Mouse (Mus musculus): ENCODE measurements around the gene Arrb1. TPM values are rescaled to one million over a fixed set of nuclear protein-coding genes. Genes with fewer than 3 reads are reported as not detected.

The Arrb1 gene
- polyA plus RNA-seq, 1 experiment from 2014 or later = 3.3 TPM

DNA sequence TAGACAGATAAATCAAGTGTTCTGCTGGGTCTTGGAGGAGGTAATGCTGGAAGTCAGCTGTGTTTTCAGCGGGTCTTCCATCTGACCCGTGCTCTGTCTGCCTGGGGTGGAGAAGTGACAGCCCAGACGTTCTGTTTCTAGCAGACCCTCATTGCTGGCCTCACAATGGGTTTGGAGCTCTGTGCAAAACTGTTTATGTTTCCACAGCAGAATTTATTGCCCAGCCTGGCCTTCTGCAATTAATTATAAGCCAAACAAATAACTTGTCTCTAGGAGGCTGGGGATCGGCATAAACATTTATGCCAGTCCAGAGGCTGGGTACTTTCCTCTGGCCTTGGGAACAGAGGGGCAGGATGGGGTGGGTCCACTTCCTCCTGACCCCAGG lies 18.6 kb downstream of the Arrb1 start:
- no peaks in the 10 kb centered on the region for H3K36me3 ChIP-seq (ENCODE audit: control insufficient read depth, insufficient read depth, low read length)
- WGBS = 7% methylated on average over 4 of the region's 4 CpGs
- H3K4me3 ChIP-seq (ENCODE audit: low read depth, low read length) = no peak overlapping the region
- no peaks in the 10 kb centered on the region for H3K27me3 ChIP-seq (ENCODE audit: control insufficient read depth, insufficient read depth, low read length)
- peaks cover 22% of the 10 kb centered on the region for H3K4me1 ChIP-seq (ENCODE audit: control insufficient read depth, insufficient read depth, low read length)
- DNase-seq (ENCODE audit: low spot score) (no peak), ATAC-seq (ENCODE audit: insufficient number of reproducible peaks, low FRiP score, low TSS enrichment, low read depth) (peak; percentile 37; the same call in 1 of the 2 replicates)
- no peak overlapping the region for H3K4me2 ChIP-seq (ENCODE audit: low read depth, severe bottlenecking)
- no peaks in the 10 kb centered on the region for H3K9me3 ChIP-seq (ENCODE audit: control insufficient read depth, low read length)
- H3K27ac ChIP-seq (replicated peaks; ENCODE audit: low read depth, low read length) = peak overlapping the region; percentile 44
- H3K9ac ChIP-seq (ENCODE audit: low read length) = no peak overlapping the region

DNA sequence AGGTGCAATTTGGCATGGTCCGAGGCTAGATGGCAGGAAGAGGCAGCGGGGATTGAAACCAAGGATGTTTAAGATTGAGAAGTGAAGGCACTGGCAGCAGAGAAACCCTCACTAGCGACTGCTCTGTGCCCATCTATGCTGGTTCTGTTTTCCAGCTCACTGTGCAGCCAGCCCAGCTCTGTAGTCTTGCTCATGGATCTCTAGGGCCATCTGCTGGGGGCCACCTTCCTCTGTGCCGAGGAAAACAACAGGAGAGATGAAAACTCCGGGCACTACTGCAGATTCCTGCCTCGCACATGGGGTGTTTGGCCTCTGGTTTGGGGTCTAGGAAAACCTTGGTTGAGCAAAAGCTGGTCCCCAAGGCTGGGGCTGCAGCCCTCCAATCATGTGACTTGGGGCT lies 20.6 kb downstream of the Arrb1 start:
- Histone ChIP-seq H3K27me3 (ENCODE audit: control insufficient read depth, insufficient read depth, low read length) (no peaks in the 10 kb centered on the region), H3K4me2 (ENCODE audit: low read depth, severe bottlenecking) (no peak overlapping the region), H3K27ac (replicated peaks; ENCODE audit: low read depth, low read length) (no peak overlapping the region), H3K4me3 (ENCODE audit: low read depth, low read length) (no peak overlapping the region), H3K9ac (ENCODE audit: low read length) (no peak overlapping the region; the same call in 1 of the 2 replicates), H3K36me3 (ENCODE audit: control insufficient read depth, insufficient read depth, low read length) (no peaks in the 10 kb centered on the region), H3K4me1 (ENCODE audit: control insufficient read depth, insufficient read depth, low read length) (peaks cover 26% of the 10 kb centered on the region), H3K9me3 (ENCODE audit: control insufficient read depth, low read length) (no peaks in the 10 kb centered on the region)
- 35% methylated on average over 6 of the region's 6 CpGs for WGBS
- ATAC-seq (ENCODE audit: insufficient number of reproducible peaks, low FRiP score, low TSS enrichment, low read depth) (no peak), DNase-seq (ENCODE audit: low spot score) (peak; percentile 74)

DNA sequence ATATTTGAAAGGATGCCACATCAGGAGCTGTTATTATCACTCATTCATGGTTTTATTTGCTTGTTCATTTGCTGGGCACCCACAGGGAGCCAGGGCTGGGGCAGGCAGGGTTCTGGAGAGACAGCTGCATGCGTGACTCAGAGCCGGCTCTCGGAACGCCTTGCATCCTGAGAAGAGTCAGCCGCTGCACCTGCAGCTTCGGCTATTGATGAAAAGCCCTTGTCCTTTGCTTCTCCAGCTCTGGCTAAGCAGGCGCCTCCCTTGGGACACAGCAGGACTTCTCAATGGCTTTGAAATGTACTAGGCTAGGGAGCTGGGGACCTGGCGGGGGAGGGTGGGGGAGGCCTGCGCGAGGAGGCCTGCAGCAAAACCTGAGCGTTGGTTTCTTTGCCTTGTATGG lies 23.8 kb downstream of the Arrb1 start:
- H3K36me3 ChIP-seq (ENCODE audit: control insufficient read depth, insufficient read depth, low read length) = no peaks in the 10 kb centered on the region
- H3K27me3 ChIP-seq (ENCODE audit: control insufficient read depth, insufficient read depth, low read length) = no peaks in the 10 kb centered on the region
- no peak overlapping the region for H3K4me3 ChIP-seq (ENCODE audit: low read depth, low read length)
- no peak overlapping the region for H3K27ac ChIP-seq (replicated peaks; ENCODE audit: low read depth, low read length)
- ATAC-seq (ENCODE audit: insufficient number of reproducible peaks, low FRiP score, low TSS enrichment, low read depth) = no peak
- no peak overlapping the region for H3K9ac ChIP-seq (ENCODE audit: low read length)
- H3K4me2 ChIP-seq (ENCODE audit: low read depth, severe bottlenecking) = no peak overlapping the region
- no peaks in the 10 kb centered on the region for H3K9me3 ChIP-seq (ENCODE audit: control insufficient read depth, low read length)
- H3K4me1 ChIP-seq (ENCODE audit: control insufficient read depth, insufficient read depth, low read length) = peaks cover 18% of the 10 kb centered on the region
- 25% methylated on average over 11 of the region's 11 CpGs for WGBS
- no peak for DNase-seq (ENCODE audit: low spot score)

DNA sequence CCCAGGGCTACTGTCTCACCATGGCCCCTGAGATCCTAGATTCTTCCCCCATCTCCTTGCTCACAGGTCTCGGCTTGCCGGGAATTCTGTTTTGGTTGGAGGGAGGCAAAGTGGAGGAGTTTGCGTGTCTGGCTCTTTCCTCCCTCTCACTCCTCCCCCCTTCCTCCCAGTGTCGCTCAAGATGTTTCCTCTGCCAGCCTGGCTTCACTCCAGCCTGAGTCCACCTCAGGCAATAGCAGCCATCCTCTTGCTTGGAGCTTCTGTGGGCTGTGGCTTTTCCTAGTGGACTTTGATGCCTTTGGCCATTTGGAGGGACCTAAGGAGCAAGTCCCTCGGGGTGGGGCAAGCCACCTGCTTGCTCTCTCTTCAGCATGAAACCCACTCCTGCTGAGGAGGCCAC lies 27.2 kb downstream of the Arrb1 start:
- DNase-seq (ENCODE audit: low spot score) (no peak), ATAC-seq (ENCODE audit: insufficient number of reproducible peaks, low FRiP score, low TSS enrichment, low read depth) (no peak)
- Histone ChIP-seq H3K4me2 (ENCODE audit: low read depth, severe bottlenecking) (no peak overlapping the region), H3K27ac (replicated peaks; ENCODE audit: low read depth, low read length) (no peak overlapping the region), H3K9me3 (ENCODE audit: control insufficient read depth, low read length) (no peaks in the 10 kb centered on the region), H3K4me1 (ENCODE audit: control insufficient read depth, insufficient read depth, low read length) (peaks cover 13% of the 10 kb centered on the region), H3K27me3 (ENCODE audit: control insufficient read depth, insufficient read depth, low read length) (no peaks in the 10 kb centered on the region), H3K9ac (ENCODE audit: low read length) (no peak overlapping the region), H3K36me3 (ENCODE audit: control insufficient read depth, insufficient read depth, low read length) (no peaks in the 10 kb centered on the region), H3K4me3 (ENCODE audit: low read depth, low read length) (no peak overlapping the region)
- 28% methylated on average over 5 of the region's 5 CpGs for WGBS

DNA sequence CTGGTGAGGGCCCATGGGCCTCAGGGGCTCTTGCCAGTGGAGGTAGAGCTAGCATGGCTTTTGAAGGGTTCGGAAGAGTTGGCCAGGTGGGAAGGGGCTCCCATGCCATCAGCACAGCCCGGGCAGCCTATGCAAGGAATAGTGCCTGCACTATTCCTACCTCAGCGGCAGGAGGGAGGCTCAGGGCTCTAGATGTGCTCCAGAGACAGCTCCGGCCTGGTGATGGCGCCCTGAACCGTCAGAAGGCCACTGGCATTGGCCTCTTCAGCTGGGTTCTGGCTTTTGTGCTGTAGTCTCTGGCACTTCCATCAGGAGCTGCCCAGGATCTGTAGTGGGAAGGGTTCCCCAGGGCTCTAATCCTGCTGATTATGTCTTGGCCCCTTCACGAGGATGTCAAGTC lies 28.0 kb downstream of the Arrb1 start:
- DNase-seq (ENCODE audit: low spot score) (no peak), ATAC-seq (ENCODE audit: insufficient number of reproducible peaks, low FRiP score, low TSS enrichment, low read depth) (no peak)
- no peak overlapping the region for H3K9ac ChIP-seq (ENCODE audit: low read length)
- no peak overlapping the region for H3K27ac ChIP-seq (replicated peaks; ENCODE audit: low read depth, low read length)
- H3K36me3 ChIP-seq (ENCODE audit: control insufficient read depth, insufficient read depth, low read length) = no peaks in the 10 kb centered on the region
- no peaks in the 10 kb centered on the region for H3K9me3 ChIP-seq (ENCODE audit: control insufficient read depth, low read length)
- H3K4me3 ChIP-seq (ENCODE audit: low read depth, low read length) = no peak overlapping the region
- H3K4me1 ChIP-seq (ENCODE audit: control insufficient read depth, insufficient read depth, low read length) = peaks cover 13% of the 10 kb centered on the region
- WGBS = 53% methylated on average over 7 of the region's 7 CpGs
- H3K27me3 ChIP-seq (ENCODE audit: control insufficient read depth, insufficient read depth, low read length) = no peaks in the 10 kb centered on the region
- no peak overlapping the region for H3K4me2 ChIP-seq (ENCODE audit: low read depth, severe bottlenecking)

DNA sequence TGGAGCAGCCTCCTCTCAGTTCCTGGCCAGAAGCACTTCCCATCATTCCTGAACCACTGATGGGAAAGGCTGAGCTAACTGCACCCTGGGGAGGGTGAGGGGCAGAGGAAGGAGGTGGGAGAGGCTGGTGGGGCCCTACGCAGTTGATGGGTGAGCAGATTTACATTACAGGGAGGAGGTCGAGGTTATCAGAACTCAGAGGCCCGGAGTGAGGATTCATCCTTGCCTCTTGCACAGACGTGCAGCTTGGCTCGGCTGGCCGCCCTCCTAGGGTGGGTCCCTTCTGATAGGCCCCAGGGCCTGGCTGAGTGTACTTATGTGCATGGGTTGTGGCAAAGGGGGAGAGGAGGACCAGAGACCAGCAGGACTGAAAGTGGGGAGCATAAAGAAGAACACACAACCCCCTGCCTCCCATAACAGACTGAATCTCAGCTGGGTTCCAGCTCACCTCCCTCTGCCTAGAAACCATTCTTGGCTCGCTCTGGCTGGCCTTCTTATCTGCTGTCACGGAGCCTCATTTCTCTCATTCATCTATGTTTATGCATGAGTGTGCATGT lies 30.1 kb downstream of the Arrb1 start:
- H3K27me3 ChIP-seq (ENCODE audit: control insufficient read depth, insufficient read depth, low read length) = no peaks in the 10 kb centered on the region
- H3K27ac ChIP-seq (replicated peaks; ENCODE audit: low read depth, low read length) = no peak overlapping the region
- no peaks in the 10 kb centered on the region for H3K9me3 ChIP-seq (ENCODE audit: control insufficient read depth, low read length)
- H3K4me3 ChIP-seq (ENCODE audit: low read depth, low read length) = no peak overlapping the region
- no peak overlapping the region for H3K4me2 ChIP-seq (ENCODE audit: low read depth, severe bottlenecking)
- peaks cover 8% of the 10 kb centered on the region; the same call in 1 of the 2 replicates for H3K4me1 ChIP-seq (ENCODE audit: control insufficient read depth, insufficient read depth, low read length)
- no peak overlapping the region for H3K9ac ChIP-seq (ENCODE audit: low read length)
- ATAC-seq (ENCODE audit: insufficient number of reproducible peaks, low FRiP score, low TSS enrichment, low read depth) (no peak), DNase-seq (ENCODE audit: low spot score) (no peak)
- H3K36me3 ChIP-seq (ENCODE audit: control insufficient read depth, insufficient read depth, low read length) = no peaks in the 10 kb centered on the region
- WGBS = 54% methylated on average over 8 of the region's 8 CpGs

DNA sequence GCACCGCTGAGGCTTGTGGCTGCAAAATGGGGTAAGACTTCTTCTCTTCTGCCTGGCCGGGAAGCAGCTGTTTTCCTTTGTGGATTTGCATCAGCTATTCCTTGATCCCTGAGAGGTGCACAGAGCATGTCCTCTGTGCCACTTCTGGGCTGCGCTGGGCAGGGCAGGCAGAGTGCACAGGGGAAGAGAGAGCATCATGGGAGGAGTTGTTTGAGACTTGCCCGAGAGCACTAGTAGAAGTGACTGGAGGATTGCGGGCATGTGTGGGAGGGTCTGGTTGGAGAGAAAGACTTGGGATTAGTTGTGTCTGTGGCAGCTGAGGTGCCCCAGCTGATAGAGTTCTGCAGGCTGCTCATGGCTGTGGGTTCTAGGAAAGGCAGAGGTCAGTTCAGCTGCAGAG lies 35.4 kb downstream of the Arrb1 start:
- H3K4me2 ChIP-seq (ENCODE audit: low read depth, severe bottlenecking) = no peak overlapping the region

DNA sequence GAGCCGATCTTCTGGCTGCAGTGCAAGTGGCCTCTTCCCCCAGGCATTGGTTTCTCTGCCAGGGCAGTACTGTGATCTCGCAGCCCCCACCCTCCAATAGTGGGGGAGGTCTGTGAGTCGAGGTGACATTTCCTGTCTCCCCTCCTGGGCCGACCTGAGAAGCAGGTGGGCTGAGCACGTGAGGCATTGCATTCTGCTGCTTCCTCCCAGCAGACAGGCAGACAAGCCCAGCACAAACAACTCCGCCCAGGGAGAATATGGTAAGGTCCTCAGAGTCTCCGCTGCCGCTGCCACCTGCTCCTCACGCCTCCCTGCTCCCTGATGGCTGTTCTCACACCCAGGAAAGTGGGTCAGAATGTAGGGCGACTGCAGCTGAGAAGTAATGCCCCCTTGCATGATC lies 37.7 kb downstream of the Arrb1 start:
- ATAC-seq (ENCODE audit: insufficient number of reproducible peaks, low FRiP score, low TSS enrichment, low read depth) = no peak
- WGBS = 22% methylated on average over 10 of the region's 10 CpGs
- Histone ChIP-seq H3K27ac (replicated peaks; ENCODE audit: low read depth, low read length) (no peak overlapping the region), H3K4me2 (ENCODE audit: low read depth, severe bottlenecking) (no peak overlapping the region), H3K4me3 (ENCODE audit: low read depth, low read length) (no peak overlapping the region), H3K36me3 (ENCODE audit: control insufficient read depth, insufficient read depth, low read length) (no peaks in the 10 kb centered on the region; the same call in 1 of the 2 replicates), H3K4me1 (ENCODE audit: control insufficient read depth, insufficient read depth, low read length) (0 out of 2 replicates have a peak, but pooled peaks cover 7% of the 10 kb centered on the region), H3K9ac (ENCODE audit: low read length) (no peak overlapping the region), H3K27me3 (ENCODE audit: control insufficient read depth, insufficient read depth, low read length) (no peaks in the 10 kb centered on the region), H3K9me3 (ENCODE audit: control insufficient read depth, low read length) (no peaks in the 10 kb centered on the region)
- DNase-seq (ENCODE audit: low spot score) = no peak

More for the DNA sequence above, 35.4 kb downstream of the Arrb1 start:
- 66% methylated on average over 5 of the region's 5 CpGs for WGBS
- Histone ChIP-seq H3K4me3 (ENCODE audit: low read depth, low read length) (no peak overlapping the region), H3K27ac (replicated peaks; ENCODE audit: low read depth, low read length) (no peak overlapping the region), H3K27me3 (ENCODE audit: control insufficient read depth, insufficient read depth, low read length) (no peaks in the 10 kb centered on the region), H3K9ac (ENCODE audit: low read length) (0 out of 2 replicates have a peak overlapping the region, but pooled peaks have one; percentile 7), H3K4me1 (ENCODE audit: control insufficient read depth, insufficient read depth, low read length) (0 out of 2 replicates have a peak, but pooled peaks cover 7% of the 10 kb centered on the region), H3K36me3 (ENCODE audit: control insufficient read depth, insufficient read depth, low read length) (no peaks in the 10 kb centered on the region; the same call in 1 of the 2 replicates), H3K9me3 (ENCODE audit: control insufficient read depth, low read length) (no peaks in the 10 kb centered on the region)
- ATAC-seq (ENCODE audit: insufficient number of reproducible peaks, low FRiP score, low TSS enrichment, low read depth) (no peak), DNase-seq (ENCODE audit: low spot score) (no peak)

DNA sequence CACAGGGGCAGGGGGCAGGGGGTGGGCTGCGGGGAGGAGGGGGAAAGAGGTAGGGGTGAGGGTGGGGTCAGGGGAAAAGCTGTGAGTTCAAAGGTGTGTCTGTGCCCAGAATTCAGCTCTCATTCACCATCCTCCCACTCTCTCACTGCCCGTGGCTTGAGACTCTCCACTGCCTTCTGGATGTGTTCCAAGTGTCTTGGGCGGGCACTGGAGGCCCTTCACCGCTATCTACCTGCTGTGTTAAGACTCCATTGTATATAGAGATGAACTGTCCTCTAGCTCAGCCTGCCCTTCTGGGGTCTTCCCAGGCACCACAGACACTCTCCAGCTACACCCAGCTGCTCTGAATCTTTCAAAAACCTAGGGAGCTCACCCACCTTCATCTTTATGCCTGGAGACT lies 38.1 kb downstream of the Arrb1 start:
- Histone ChIP-seq H3K27me3 (ENCODE audit: control insufficient read depth, insufficient read depth, low read length) (no peaks in the 10 kb centered on the region), H3K4me2 (ENCODE audit: low read depth, severe bottlenecking) (no peak overlapping the region), H3K36me3 (ENCODE audit: control insufficient read depth, insufficient read depth, low read length) (no peaks in the 10 kb centered on the region; the same call in 1 of the 2 replicates), H3K27ac (replicated peaks; ENCODE audit: low read depth, low read length) (no peak overlapping the region), H3K9ac (ENCODE audit: low read length) (no peak overlapping the region), H3K4me1 (ENCODE audit: control insufficient read depth, insufficient read depth, low read length) (0 out of 2 replicates have a peak, but pooled peaks cover 7% of the 10 kb centered on the region), H3K9me3 (ENCODE audit: control insufficient read depth, low read length) (no peaks in the 10 kb centered on the region), H3K4me3 (ENCODE audit: low read depth, low read length) (no peak overlapping the region)
- DNase-seq (ENCODE audit: low spot score) = no peak
- WGBS = 51% methylated on average over 4 of the region's 4 CpGs
- no peak for ATAC-seq (ENCODE audit: insufficient number of reproducible peaks, low FRiP score, low TSS enrichment, low read depth)
